Comparison of ENCODE assay signal across 25 mouse cellular contexts in genomic region chr19:59860799-59861198, GRCm38 (mm10).
DNase-seq lines count a peak whose midpoint lies in the region; ATAC-seq and TF ChIP-seq lines count a peak whose summit lies in the region.
"Had no signal": no experiment of that assay in that cellular context is flagged by ENCODE, and none has a peak within 500 bp of the region (broad histone marks: within the 10 kb centered on the region; RNA-seq: fewer than 3 reads in every experiment).

No protein-coding gene starts in this region.

- H3K9me3 ChIP-seq in kidney, embryonic 15.5 days (replicated peaks), result no peaks in the 10 kb centered on the region
- no peaks in the 10 kb centered on the region for H3K9me3 ChIP-seq in kidney, postnatal 0 days (replicated peaks; ENCODE audit: low read length)
- H3K9me3 ChIP-seq in lung, embryonic 15.5 days, result no peaks in the 10 kb centered on the region
- H3K9me3 ChIP-seq in lung, postnatal 0 days (ENCODE audit: low read length), result no peaks in the 10 kb centered on the region
- H3K9me3 ChIP-seq: embryonic facial prominence, embryonic 12.5 days; embryonic facial prominence, embryonic 15.5 days; forebrain, embryonic 10.5 days; forebrain, embryonic 12.5 days had no signal

- no peak for TF ChIP-seq EP300 in lung, postnatal 0 days (IDR thresholded peaks at IDR 0.05)

- H3K4me2 ChIP-seq in kidney, embryonic 15.5 days, result no peak overlapping the region
- H3K4me2 ChIP-seq in kidney, postnatal 0 days (ENCODE audit: low read length), result no peak overlapping the region
- no peak overlapping the region for H3K4me2 ChIP-seq in lung, embryonic 15.5 days
- H3K4me2 ChIP-seq in lung, postnatal 0 days (replicated peaks; ENCODE audit: low read depth, low read length), result no peak overlapping the region
- H3K4me2 ChIP-seq: embryonic facial prominence, embryonic 12.5 days; embryonic facial prominence, embryonic 15.5 days; forebrain, embryonic 12.5 days had no signal

- no peak overlapping the region for H3K4me3 ChIP-seq in kidney, adult 2 months (ENCODE audit: insufficient read depth, low read depth, low read length)
- H3K4me3 ChIP-seq in kidney, embryonic 15.5 days (replicated peaks), result no peak overlapping the region
- H3K4me3 ChIP-seq in kidney, postnatal 0 days (replicated peaks; ENCODE audit: low read depth, low read length), result no peak overlapping the region
- H3K4me3 ChIP-seq in lung, embryonic 15.5 days, result no peak overlapping the region
- H3K4me3 ChIP-seq in lung, postnatal 0 days (ENCODE audit: low read depth, low read length), result no peak overlapping the region
- H3K4me3 ChIP-seq: embryonic facial prominence, embryonic 12.5 days; embryonic facial prominence, embryonic 15.5 days; erythroblast, embryonic 14.5 days; forebrain, embryonic 10.5 days; forebrain, embryonic 12.5 days had no signal

- H3K36me3 ChIP-seq in kidney, adult 2 months (ENCODE audit: control insufficient read depth, insufficient read depth, low read length), result no peaks in the 10 kb centered on the region
- no peaks in the 10 kb centered on the region for H3K36me3 ChIP-seq in kidney, embryonic 15.5 days
- H3K36me3 ChIP-seq in kidney, postnatal 0 days (ENCODE audit: insufficient read depth, low read length), result no peaks in the 10 kb centered on the region
- no peaks in the 10 kb centered on the region for H3K36me3 ChIP-seq in lung, embryonic 15.5 days
- no peaks in the 10 kb centered on the region for H3K36me3 ChIP-seq in lung, postnatal 0 days (ENCODE audit: insufficient read depth, low read length)
- H3K36me3 ChIP-seq: embryonic facial prominence, embryonic 12.5 days; embryonic facial prominence, embryonic 15.5 days; forebrain, embryonic 10.5 days; forebrain, embryonic 12.5 days had no signal

- TF ChIP-seq POLR2A in kidney, adult 2 months (IDR thresholded peaks at IDR 0.05; ENCODE audit: low read depth, low read length), result no peak

- DNase-seq in kidney, adult 2 months, result peak; percentile 4
- no peak for DNase-seq in kidney, postnatal 14 days
- no peak for DNase-seq in kidney, postnatal 25 days
- no peak for DNase-seq in kidney, postnatal 0 days (ENCODE audit: low spot score)
- DNase-seq in kidney, adult 11 months, result no peak
- DNase-seq in lung, postnatal 0 days (ENCODE audit: low spot score), result no peak
- DNase-seq: adrenal gland, adult 2 months; adrenal gland, postnatal 10 days; adrenal gland, postnatal 25 days; cerebellum, adult 11 months; cerebellum, adult 18-20 months; cerebellum, adult 8-10 months; cerebellum, adult 9-11 months; cerebellum, postnatal 14 days; cerebellum, postnatal 36 days; embryo, embryonic 11 days had no signal

- peak; percentile 71; the same call in 1 of the 2 replicates for ATAC-seq in kidney, embryonic 15.5 days (replicated peaks; ENCODE audit: low FRiP score)
- ATAC-seq in kidney, postnatal 0 days (replicated peaks; ENCODE audit: low FRiP score, low read depth), result no peak
- no peak for ATAC-seq in lung, embryonic 15.5 days (ENCODE audit: borderline replicate concordance, extremely low read depth, low FRiP score, low TSS enrichment)
- no peak for ATAC-seq in lung, postnatal 0 days
- ATAC-seq: forebrain, embryonic 14.5 days; forebrain, embryonic 16.5 days had no signal

- H3K27ac ChIP-seq in kidney, adult 2 months (ENCODE audit: insufficient read depth, low read depth, low read length), result no peak overlapping the region
- peak overlapping the region; percentile 78 for H3K27ac ChIP-seq in kidney, embryonic 15.5 days
- H3K27ac ChIP-seq in kidney, postnatal 0 days, result 0 out of 2 replicates have a peak overlapping the region, but pooled peaks have one; percentile 6
- 0 out of 2 replicates have a peak overlapping the region, but pooled peaks have one; percentile 11 for H3K27ac ChIP-seq in lung, embryonic 15.5 days
- no peak overlapping the region for H3K27ac ChIP-seq in lung, postnatal 0 days (ENCODE audit: low read length)
- H3K27ac ChIP-seq: embryonic facial prominence, embryonic 12.5 days; embryonic facial prominence, embryonic 15.5 days; forebrain, embryonic 10.5 days; forebrain, embryonic 12.5 days had no signal

- no peaks in the 10 kb centered on the region for H3K27me3 ChIP-seq in kidney, adult 2 months (replicated peaks; ENCODE audit: control insufficient read depth, insufficient read depth, low read length)
- H3K27me3 ChIP-seq in kidney, embryonic 15.5 days, result no peaks in the 10 kb centered on the region
- H3K27me3 ChIP-seq in kidney, postnatal 0 days (ENCODE audit: insufficient read depth, low read length), result no peaks in the 10 kb centered on the region
- no peaks in the 10 kb centered on the region for H3K27me3 ChIP-seq in lung, embryonic 15.5 days
- no peaks in the 10 kb centered on the region for H3K27me3 ChIP-seq in lung, postnatal 0 days (replicated peaks; ENCODE audit: insufficient read depth, low read length)
- H3K27me3 ChIP-seq: embryonic facial prominence, embryonic 12.5 days; embryonic facial prominence, embryonic 15.5 days had no signal

- no peaks in the 10 kb centered on the region for H3K4me1 ChIP-seq in kidney, adult 2 months (ENCODE audit: control insufficient read depth, insufficient read depth, low read length)
- peaks cover 9% of the 10 kb centered on the region; the same call in 1 of the 2 replicates for H3K4me1 ChIP-seq in kidney, embryonic 15.5 days
- H3K4me1 ChIP-seq in kidney, postnatal 0 days (replicated peaks; ENCODE audit: insufficient read depth, low read length), result no peaks in the 10 kb centered on the region; the same call in 1 of the 2 replicates
- 0 out of 2 replicates have a peak, but pooled peaks cover 8% of the 10 kb centered on the region for H3K4me1 ChIP-seq in lung, embryonic 15.5 days
- no peaks in the 10 kb centered on the region for H3K4me1 ChIP-seq in lung, postnatal 0 days (ENCODE audit: insufficient read depth, low read depth, low read length)
- H3K4me1 ChIP-seq: embryonic facial prominence, embryonic 12.5 days; embryonic facial prominence, embryonic 15.5 days had no signal

- 59% methylated on average over 3 of the region's 3 CpGs for WGBS in kidney, adult 2 months
- 60% methylated on average over 3 of the region's 3 CpGs for WGBS in kidney, embryonic 15.5 days
- 52% methylated on average over 3 of the region's 3 CpGs for WGBS in kidney, postnatal 0 days
- WGBS in lung, embryonic 15.5 days, result 63% methylated on average over 3 of the region's 3 CpGs
- 66% methylated on average over 3 of the region's 3 CpGs for WGBS in lung, postnatal 0 days

- H3K9ac ChIP-seq in kidney, embryonic 15.5 days, result no peak overlapping the region
- H3K9ac ChIP-seq in kidney, postnatal 0 days (ENCODE audit: low read depth, low read length), result no peak overlapping the region
- no peak overlapping the region for H3K9ac ChIP-seq in lung, embryonic 15.5 days
- no peak overlapping the region for H3K9ac ChIP-seq in lung, postnatal 0 days (replicated peaks; ENCODE audit: low read depth)
- H3K9ac ChIP-seq: embryonic facial prominence, embryonic 12.5 days; embryonic facial prominence, embryonic 15.5 days; forebrain, embryonic 12.5 days had no signal

- no peak for TF ChIP-seq CTCF in kidney, adult 2 months (conservative IDR thresholded peaks at IDR 0.05; ENCODE audit: insufficient read depth, insufficient read length, low read depth, low read length)
- TF ChIP-seq CTCF in kidney, postnatal 0 days (IDR thresholded peaks at IDR 0.05; ENCODE audit: low read depth), result no peak
- no peak for TF ChIP-seq CTCF in lung, postnatal 0 days (IDR thresholded peaks at IDR 0.05)

Comparison
In these comparisons a context has a peak if more than half of its experiments do, and no peak if none do; other contexts are left out.
1. H3K27ac ChIP-seq: peak in kidney, embryonic 15.5 days (single experiment), kidney, postnatal 0 days (single experiment) and lung, embryonic 15.5 days (single experiment); none in kidney, adult 2 months (single experiment) and lung, postnatal 0 days (single experiment).